Mouse (Mus musculus) liver, adult 2 months (tissue): ENCODE measurements around the gene Sh3d21. TPM values are rescaled to one million over a fixed set of nuclear protein-coding genes. Genes with fewer than 3 reads are reported as not detected.
A peak's percentile ranks its signal among the peaks of the same experiment; 100 is the strongest.

ENCODE experiments used
- DNase-seq: peaks from one replicate; pipeline ENCODE4 v3.0.0-alpha.2; 2011; ENCODE audit warnings: low read depth, low spot score; ENCODE audit errors: extremely low read depth
- H3K27ac ChIP-seq: fragments of 200-500 bp; replicated peaks from 2 replicates; pipeline ENCODE4 v1.5.1; 2012; ENCODE audit warnings: low read depth, mild to moderate bottlenecking, control low read depth, inconsistent platforms, low read length; ENCODE audit not compliant: insufficient read depth
- H3K27me3 ChIP-seq: fragments of 200-500 bp; 2 replicates; pipeline ENCODE4 v1.6.1; 2012; ENCODE audit warnings: mild to moderate bottlenecking, moderate library complexity, low read length, inconsistent platforms; ENCODE audit not compliant: control insufficient read depth, insufficient read depth
- H3K36me3 ChIP-seq: fragments of 200-500 bp; 2 replicates; pipeline ENCODE4 v1.6.1; 2012; ENCODE audit warnings: low read length, inconsistent platforms; ENCODE audit not compliant: control insufficient read depth, insufficient read depth
- H3K4me1 ChIP-seq: fragments of 200-500 bp; 2 replicates; pipeline ENCODE4 v1.6.1; 2011; ENCODE audit warnings: low read length; ENCODE audit not compliant: control insufficient read depth, insufficient read depth
- H3K4me3 ChIP-seq: fragments of 200-500 bp; 2 replicates; pipeline ENCODE4 v1.5.1; 2011; ENCODE audit warnings: low read depth, mild to moderate bottlenecking, control low read depth, low read length, moderate library complexity; ENCODE audit not compliant: insufficient read depth
- H3K79me2 ChIP-seq: fragments of 200-500 bp; 2 replicates; pipeline ENCODE4 v1.6.1; 2012; ENCODE audit warnings: inconsistent platforms, mild to moderate bottlenecking, low read length, moderate library complexity; ENCODE audit not compliant: control insufficient read depth, insufficient read depth
- H3K9ac ChIP-seq: fragments of 200-500 bp; 2 replicates; pipeline ENCODE4 v1.6.1; 2012; ENCODE audit warnings: low read depth, mild to moderate bottlenecking, control low read depth, inconsistent platforms, low read length
- CTCF ChIP-seq: fragments of 200-500 bp; IDR thresholded peaks from 2 replicates; pipeline ENCODE4 v1.5.1; 2011; ENCODE audit warnings: low read depth, low read length, control low read depth
- POLR2A ChIP-seq: fragments of 200-500 bp; IDR thresholded peaks from 2 replicates; pipeline ENCODE4 v1.6.1; 2011; ENCODE audit warnings: low read length, control low read depth; ENCODE audit not compliant: insufficient read depth; ENCODE audit errors: extremely low read depth
- whole genome bisulfite sequencing: fragments of 180-500 bp; shearing (Covaris S2); methylation state at CpG from one replicate; pipeline ENCODE4 v1.1.7; 2018; 5-methylcytosine and 5-hydroxymethylcytosine counted together
- polyA plus RNA-seq: library from polyadenylated mRNA; depleted of rRNA; stranded (reverse); fragments of >200 nt; gene quantifications from 2 replicates; pipeline ENCODE4 v1.2.3, GENCODE M21; 2012
- total RNA-seq: library from RNA; depleted of rRNA; stranded (reverse); fragments of >200 nt; gene quantifications from 2 replicates; pipeline ENCODE4 v1.2.3, GENCODE M21; 2014

Gene Sh3d21
- total and polyA plus RNA-seq, 2 experiments: 0.55 to 0.65 TPM

GRCm38 (mm10) chr4:126147533-126148160, 15.6 kb downstream of the Sh3d21 start, which contains the start of gene Eva1b:
Gene Eva1b (plus strand): TSS chr4:126147744.
- H3K79me2 ChIP-seq: no peaks in the 10 kb centered on the region
- WGBS: 11% methylated on average over 24 of the region's 24 CpGs
- H3K4me3 ChIP-seq: peak within 1 kb of the TSS; percentile 83
- DNase-seq: peak; percentile 41
- TF ChIP-seq CTCF (no peak), POLR2A (no peak)
- H3K27ac ChIP-seq: peak within 1 kb of the TSS; percentile 74
- no peaks in the 10 kb centered on the region for H3K36me3 ChIP-seq
- H3K27me3 ChIP-seq: no peaks in the 10 kb centered on the region
- peaks cover 6% of the 10 kb centered on the region; the same call in 1 of the 2 replicates for H3K4me1 ChIP-seq
- peak within 1 kb of the TSS; percentile 89 for H3K9ac ChIP-seq

GRCm38 (mm10) chr4:126146974-126147532, 16.2 kb downstream of the Sh3d21 start:
- TF ChIP-seq POLR2A (no peak), CTCF (no peak)
- Histone ChIP-seq H3K27me3 (no peaks in the 10 kb centered on the region), H3K4me1 (peaks cover 6% of the 10 kb centered on the region; the same call in 1 of the 2 replicates), H3K79me2 (no peaks in the 10 kb centered on the region), H3K27ac (peak overlapping the region; percentile 20; the same call in 1 of the 2 replicates), H3K4me3 (no peak overlapping the region), H3K36me3 (no peaks in the 10 kb centered on the region), H3K9ac (no peak overlapping the region)
- DNase-seq: no peak
- 65% methylated on average over 9 of the region's 9 CpGs for WGBS

- TF ChIP-seq POLR2A: no peak
- TF ChIP-seq CTCF: no peak
- Histone ChIP-seq H3K36me3 (no peaks in the 10 kb centered on the region), H3K27me3 (no peaks in the 10 kb centered on the region), H3K4me3 (no peak overlapping the region), H3K4me1 (peaks cover 12% of the 10 kb centered on the region; the same call in 1 of the 2 replicates), H3K27ac (peak overlapping the region; percentile 9; the same call in 1 of the 2 replicates), H3K9ac (no peak overlapping the region), H3K79me2 (no peaks in the 10 kb centered on the region)
- WGBS: 54% methylated on average over 3 of the region's 4 CpGs
- DNase-seq: no peak
Observed at GRCm38 (mm10) chr4:126145396-126145795, 17.9 kb downstream of the Sh3d21 start.

- TF ChIP-seq POLR2A (no peak), CTCF (no peak)
- H3K9ac ChIP-seq: peak overlapping the region; percentile 18; the same call in 1 of the 2 replicates
- H3K4me1 ChIP-seq: peaks cover 9% of the 10 kb centered on the region; the same call in 1 of the 2 replicates
- WGBS: 60% methylated on average over 5 of the region's 5 CpGs
- no peaks in the 10 kb centered on the region for H3K27me3 ChIP-seq
- H3K4me3 ChIP-seq: no peak overlapping the region
- no peaks in the 10 kb centered on the region for H3K79me2 ChIP-seq
- H3K36me3 ChIP-seq: peaks cover 16% of the 10 kb centered on the region
- H3K27ac ChIP-seq: peak overlapping the region; percentile 84
- DNase-seq: no peak
Observed at GRCm38 (mm10) chr4:126141021-126141420, 22.3 kb downstream of the Sh3d21 start.

- peaks cover 9% of the 10 kb centered on the region; the same call in 1 of the 2 replicates for H3K4me1 ChIP-seq
- DNase-seq: no peak
- WGBS: 84% methylated on average over 4 of the region's 4 CpGs
- no peak overlapping the region for H3K27ac ChIP-seq
- H3K9ac ChIP-seq: no peak overlapping the region
- H3K79me2 ChIP-seq: no peaks in the 10 kb centered on the region
- no peaks in the 10 kb centered on the region for H3K27me3 ChIP-seq
- no peak overlapping the region for H3K4me3 ChIP-seq
- peaks cover 31% of the 10 kb centered on the region for H3K36me3 ChIP-seq
- TF ChIP-seq POLR2A (no peak), CTCF (no peak)
Observed at GRCm38 (mm10) chr4:126137773-126138172, 25.5 kb downstream of the Sh3d21 start.

GRCm38 (mm10) chr4:126134639-126135038, 28.7 kb downstream of the Sh3d21 start:
- no peaks in the 10 kb centered on the region for H3K79me2 ChIP-seq
- no peaks in the 10 kb centered on the region for H3K27me3 ChIP-seq
- H3K4me1 ChIP-seq: peaks cover 5% of the 10 kb centered on the region; the same call in 1 of the 2 replicates
- TF ChIP-seq CTCF (no peak), POLR2A (no peak)
- no peak overlapping the region for H3K9ac ChIP-seq
- 78% methylated on average over 4 of the region's 4 CpGs for WGBS
- peaks cover 40% of the 10 kb centered on the region for H3K36me3 ChIP-seq
- no peak overlapping the region for H3K4me3 ChIP-seq
- DNase-seq: no peak
- H3K27ac ChIP-seq: peak overlapping the region; percentile 20; the same call in 1 of the 2 replicates
